Mouse (Mus musculus) midbrain, postnatal 0 days (tissue): ENCODE results near the gene Jun. TPM values are rescaled to one million over a fixed set of nuclear protein-coding genes. Genes with fewer than 3 reads are reported as not detected.

Experiments
- ATAC-seq: fragments of 200-750 bp; cut with Nextera tagmentation; 2 replicates; pipeline ENCODE4 v1.8.0; 2017; ENCODE audit warnings: moderate number of reproducible peaks, mild to moderate bottlenecking, moderate TSS enrichment, moderate library complexity; ENCODE audit not compliant: low FRiP score
- DNase-seq: peaks from one replicate; pipeline ENCODE4 v3.0.0-alpha.2; 2015; ENCODE audit warnings: low spot score
- H3K27ac ChIP-seq: fragments of 300-500 bp; sonication (generic); 2 replicates; pipeline ENCODE4 v1.5.1; 2014; ENCODE audit warnings: low read depth, mild to moderate bottlenecking, low read length, mixed read lengths
- H3K27me3 ChIP-seq: fragments of 300-500 bp; sonication (generic); 2 replicates; pipeline ENCODE4 v1.6.1; 2014; ENCODE audit warnings: low read length, control low read depth, mixed read lengths; ENCODE audit not compliant: insufficient read depth
- H3K36me3 ChIP-seq: fragments of 300-500 bp; sonication (generic); 2 replicates; pipeline ENCODE4 v1.6.1; 2014; ENCODE audit warnings: low read length, control low read depth, mixed read lengths; ENCODE audit not compliant: insufficient read depth
- H3K4me1 ChIP-seq: fragments of 300-500 bp; sonication (generic); 2 replicates; pipeline ENCODE4 v1.6.1; 2014; ENCODE audit warnings: mild to moderate bottlenecking, control low read depth, antibody characterized with exemption, low read length, mixed read lengths; ENCODE audit not compliant: insufficient read depth
- H3K4me2 ChIP-seq: fragments of 300-500 bp; sonication (generic); 2 replicates; pipeline ENCODE4 v1.6.1; 2014; ENCODE audit warnings: low read depth, mild to moderate bottlenecking, low read length, mixed read lengths; ENCODE audit not compliant: poor library complexity, severe bottlenecking
- H3K4me3 ChIP-seq: fragments of 300-500 bp; sonication (generic); 2 replicates; pipeline ENCODE4 v1.5.1; 2014; ENCODE audit warnings: low read depth, mild to moderate bottlenecking, low read length, moderate library complexity
- H3K9ac ChIP-seq: fragments of 300-500 bp; sonication (generic); replicated peaks from 2 replicates; pipeline ENCODE4 v1.6.1; 2014; ENCODE audit warnings: mild to moderate bottlenecking, low read length, moderate library complexity, mixed read lengths; ENCODE audit not compliant: poor library complexity, severe bottlenecking
- H3K9me3 ChIP-seq: fragments of 300-500 bp; sonication (generic); 2 replicates; pipeline ENCODE4 v1.6.1; 2016; ENCODE audit warnings: low read length, control low read depth
- CTCF ChIP-seq: IDR thresholded peaks from 2 replicates; pipeline ENCODE4 v1.5.1; 2016; ENCODE audit warnings: antibody characterized with exemption, mild to moderate bottlenecking
- WGBS: fragments of 180-500 bp; shearing (Covaris S2); extraction: QIAGEN DNeasy Blood & Tissue Kit; methylation state at CpG from one replicate; pipeline ENCODE4 v1.1.7; 2014; 5-methylcytosine and 5-hydroxymethylcytosine counted together
- polyA plus RNA-seq: library from polyadenylated mRNA; unstranded; fragments of >200 nt; fragmentation: Nextera tagmentation; extraction: Ambion mirVana; gene quantifications from 2 replicates; pipeline ENCODE4 v1.2.1, GENCODE M21; 2015
- total RNA-seq: library from RNA; depleted of rRNA; stranded (reverse); fragments of >200 nt; gene quantifications from 2 replicates; pipeline ENCODE4 v1.2.3, GENCODE M21; 2014; rRNA removed

The Jun gene
- total and polyA plus RNA-seq, 2 experiments from 2014 or later: 40.5 to 62.7 TPM

DNA sequence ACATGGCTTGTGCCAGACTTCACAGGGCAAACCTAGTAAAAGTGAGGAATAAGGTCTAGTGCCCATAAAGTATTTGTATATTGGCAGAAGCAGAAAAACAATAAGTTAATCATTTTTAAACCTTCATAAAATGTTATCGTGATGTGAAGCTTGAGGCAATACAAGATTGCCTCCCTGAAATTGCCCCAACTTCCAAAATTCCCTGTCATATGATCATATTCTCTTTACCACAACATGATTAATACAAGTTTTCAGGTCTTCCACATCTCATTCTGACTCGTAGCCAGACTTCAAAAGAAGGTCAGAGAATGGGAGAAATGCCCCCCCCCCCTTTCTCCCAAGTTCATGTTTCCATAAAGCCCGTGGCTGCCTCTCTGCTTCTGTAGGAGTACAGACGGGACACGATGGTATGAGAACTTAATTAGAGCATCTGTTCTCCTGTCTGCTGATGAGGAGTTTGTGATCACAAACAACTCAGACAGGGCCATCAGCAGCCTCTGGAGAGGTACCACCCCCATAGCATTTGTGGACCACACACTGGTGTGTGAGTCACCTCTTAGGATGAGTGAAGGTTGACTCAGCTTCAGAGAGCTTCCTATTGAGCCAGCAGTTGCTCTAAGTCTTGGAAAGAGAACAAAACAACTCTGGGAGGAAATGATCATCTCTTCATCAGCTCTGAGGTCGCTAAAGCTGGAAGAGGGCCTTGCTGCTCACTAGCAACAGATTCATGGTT, 50.8 kb downstream of the Jun start:
- H3K27me3 ChIP-seq: no peaks in the 10 kb centered on the region
- no peaks in the 10 kb centered on the region for H3K9me3 ChIP-seq
- TF ChIP-seq CTCF: no peak
- H3K9ac ChIP-seq: no peak overlapping the region
- ATAC-seq (no peak), DNase-seq (no peak)
- no peak overlapping the region for H3K4me2 ChIP-seq
- H3K4me3 ChIP-seq: no peak overlapping the region
- no peaks in the 10 kb centered on the region for H3K36me3 ChIP-seq
- no peak overlapping the region for H3K27ac ChIP-seq
- no peaks in the 10 kb centered on the region for H3K4me1 ChIP-seq
- 60% methylated on average over 6 of the region's 6 CpGs for WGBS

DNA sequence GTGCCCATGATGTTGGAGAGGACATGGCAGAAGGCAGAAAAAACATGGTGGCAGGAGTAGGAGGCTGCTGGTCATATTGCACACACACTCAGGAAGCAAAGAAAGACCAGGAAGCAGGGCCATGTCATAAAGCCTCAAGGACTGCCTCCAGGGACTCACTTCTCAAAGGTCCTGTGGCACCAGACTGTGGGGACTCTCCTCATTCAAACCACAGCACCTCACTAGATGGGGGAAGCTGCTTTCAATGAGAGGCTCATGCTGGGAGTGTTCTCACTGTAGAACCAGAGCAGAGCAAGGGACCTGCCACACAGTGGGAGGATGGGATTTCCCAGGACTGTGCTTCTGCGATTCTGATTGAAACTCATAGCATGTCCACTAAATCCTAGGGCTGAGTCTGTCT, 51.9 kb downstream of the Jun start:
- H3K9me3 ChIP-seq: no peaks in the 10 kb centered on the region
- no peak overlapping the region for H3K4me2 ChIP-seq
- no peak overlapping the region for H3K9ac ChIP-seq
- no peaks in the 10 kb centered on the region for H3K4me1 ChIP-seq
- WGBS: 88% methylated on average over 1 of the region's 1 CpGs
- ATAC-seq: no peak
- no peak for TF ChIP-seq CTCF
- H3K27ac ChIP-seq: no peak overlapping the region
- no peaks in the 10 kb centered on the region for H3K36me3 ChIP-seq
- DNase-seq: no peak
- no peaks in the 10 kb centered on the region for H3K27me3 ChIP-seq
- H3K4me3 ChIP-seq: no peak overlapping the region

DNA sequence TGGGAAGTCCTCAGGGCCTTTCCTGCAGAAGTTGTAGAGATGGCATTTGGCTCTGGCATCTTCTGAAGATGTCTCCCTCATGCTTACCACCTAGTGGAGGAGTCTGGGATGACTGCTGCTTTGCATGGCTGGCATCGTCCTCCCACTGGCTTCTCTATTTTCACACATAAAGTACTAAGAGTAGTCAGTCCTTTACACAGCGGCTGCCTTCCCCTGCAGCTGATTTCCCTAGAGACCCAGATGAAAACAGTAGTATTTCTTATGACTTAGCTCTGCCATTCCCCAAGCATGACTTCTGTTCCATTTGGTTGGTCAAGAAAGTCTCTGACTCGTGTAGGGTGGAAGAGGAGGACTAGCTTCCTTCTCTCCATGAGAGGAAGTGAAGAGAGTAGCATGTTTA, 52.8 kb downstream of the Jun start:
- H3K4me2 ChIP-seq: no peak overlapping the region
- ATAC-seq (no peak), DNase-seq (no peak)
- H3K4me1 ChIP-seq: no peaks in the 10 kb centered on the region
- H3K9ac ChIP-seq: no peak overlapping the region
- 69% methylated on average over 3 of the region's 3 CpGs for WGBS
- no peak overlapping the region for H3K4me3 ChIP-seq
- no peaks in the 10 kb centered on the region for H3K9me3 ChIP-seq
- no peaks in the 10 kb centered on the region for H3K27me3 ChIP-seq
- H3K27ac ChIP-seq: no peak overlapping the region
- H3K36me3 ChIP-seq: no peaks in the 10 kb centered on the region
- peak; percentile 39 for TF ChIP-seq CTCF

Other genes with a start within 250 kb of the Jun start
- not detected in 2 replicates for gene Eqtn, start 123.4 kb downstream of the Jun start, total RNA-seq
- 0.32 and 0.34 TPM in 2 replicates for gene Eqtn, start 123.4 kb downstream of the Jun start, polyA plus RNA-seq
- 16.2 and 28.1 TPM in 2 replicates for gene Mysm1, start 73.1 kb downstream of the Jun start, total RNA-seq
- 20.4 and 27.6 TPM in 2 replicates for gene Mysm1, start 73.1 kb downstream of the Jun start, polyA plus RNA-seq